Mouse (Mus musculus) gastrocnemius, adult 8-10 months (tissue): ENCODE measurements around the gene Plcb4. TPM values are rescaled to one million over a fixed set of nuclear protein-coding genes. Genes with fewer than 3 reads are reported as not detected.
"Not testable (repeated sequence)": the region's sequence is repeated elsewhere in the genome, so short reads cannot be mapped to it uniquely, and the experiment has no call there.

Source experiments
- DNase-seq, 2 experiments: peaks; one replicate each; pipeline ENCODE4 v3.0.0; 2022; ENCODE audit warnings: low spot score in 2 of 2
- total RNA-seq, 4 experiments: library from RNA; stranded (reverse); gene quantifications; 2 replicates each; pipeline ENCODE4 v1.2.4; 2022

Gene Plcb4
- total RNA-seq, 4 experiments from 2014 or later: 12.7 to 18.0 (median 15.4) TPM

- no peak for DNase-seq
Observed at GRCm38 (mm10) chr2:135939933-135940332, 281.1 kb downstream of the Plcb4 start.

DNA sequence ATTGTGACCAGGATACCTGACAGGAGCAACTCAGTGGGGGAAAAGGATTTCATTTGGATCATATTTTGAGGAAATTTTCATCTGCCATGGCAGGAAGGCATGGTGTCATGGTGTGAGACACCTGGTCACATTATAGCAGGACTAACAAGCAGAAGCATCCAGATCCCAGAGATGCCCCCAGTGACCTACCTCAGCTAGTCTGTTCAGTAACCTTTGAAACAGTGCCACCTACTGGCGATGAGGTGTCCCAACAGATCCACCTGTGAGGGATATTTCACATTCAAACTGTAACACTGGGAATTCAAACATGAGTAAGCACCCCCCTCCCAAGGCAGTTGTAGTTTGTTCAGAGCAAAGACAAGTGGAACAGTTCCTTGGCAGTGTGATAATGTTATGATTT is 289.0 kb downstream of the Plcb4 start:
- no peak for DNase-seq

GRCm38 (mm10) chr2:135954760-135955548 is 296.1 kb downstream of the Plcb4 start:
- no peak for DNase-seq

GRCm38 (mm10) chr2:135955796-135956195 is 297.0 kb downstream of the Plcb4 start:
- no peak for DNase-seq

GRCm38 (mm10) chr2:135957689-135958088 is 298.9 kb downstream of the Plcb4 start:
- peak; percentile 9 to 12 for DNase-seq

DNA sequence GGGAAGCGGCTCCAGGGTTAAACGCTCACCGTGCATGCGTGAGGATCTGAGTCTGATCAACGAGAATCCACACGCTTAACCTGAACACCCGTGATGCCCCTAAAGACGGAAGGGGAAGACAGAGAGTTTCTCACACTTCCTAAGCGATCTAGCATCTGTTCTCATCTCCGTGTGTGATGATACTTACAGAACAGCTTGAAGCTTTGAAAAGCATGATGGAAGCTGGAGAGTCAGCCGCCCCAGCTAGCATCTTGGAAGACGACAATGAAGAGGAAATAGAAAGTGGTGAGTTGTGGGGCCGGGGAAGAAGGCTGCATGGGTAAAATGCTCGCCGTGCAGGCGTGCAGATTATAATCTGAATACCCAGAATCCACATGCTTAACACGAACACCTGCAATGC is 299.6 kb downstream of the Plcb4 start:
- no peak for DNase-seq

DNA sequence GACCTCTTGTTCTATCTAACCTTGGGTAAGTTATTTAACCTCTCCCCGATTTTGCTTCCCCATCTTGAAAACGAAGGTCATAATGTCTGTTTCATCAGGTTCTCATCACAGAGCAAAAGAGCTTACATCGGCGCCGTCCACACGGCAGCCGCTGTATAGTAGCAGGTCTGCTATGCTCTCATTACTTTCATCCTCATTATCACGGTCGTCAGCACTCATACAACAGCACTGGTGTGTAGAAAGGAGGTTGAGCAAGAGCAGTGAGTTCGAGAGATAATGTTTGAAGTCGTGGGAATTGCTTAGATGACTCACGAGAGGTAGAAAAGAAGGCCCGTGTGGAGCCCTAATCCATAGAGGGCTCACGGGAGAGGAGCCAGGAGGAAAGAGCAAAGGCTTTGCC is 304.3 kb downstream of the Plcb4 start:
- no peak for DNase-seq

- DNase-seq: no peak
Observed at GRCm38 (mm10) chr2:135966871-135967557, 308.2 kb downstream of the Plcb4 start.

GRCm38 (mm10) chr2:135968159-135968558 is 309.3 kb downstream of the Plcb4 start:
- no peak for DNase-seq

- no peak for DNase-seq
Observed at GRCm38 (mm10) chr2:135970902-135971301, 312.1 kb downstream of the Plcb4 start.

GRCm38 (mm10) chr2:135975978-135976377 is 317.2 kb downstream of the Plcb4 start:
- DNase-seq: no peak

DNA sequence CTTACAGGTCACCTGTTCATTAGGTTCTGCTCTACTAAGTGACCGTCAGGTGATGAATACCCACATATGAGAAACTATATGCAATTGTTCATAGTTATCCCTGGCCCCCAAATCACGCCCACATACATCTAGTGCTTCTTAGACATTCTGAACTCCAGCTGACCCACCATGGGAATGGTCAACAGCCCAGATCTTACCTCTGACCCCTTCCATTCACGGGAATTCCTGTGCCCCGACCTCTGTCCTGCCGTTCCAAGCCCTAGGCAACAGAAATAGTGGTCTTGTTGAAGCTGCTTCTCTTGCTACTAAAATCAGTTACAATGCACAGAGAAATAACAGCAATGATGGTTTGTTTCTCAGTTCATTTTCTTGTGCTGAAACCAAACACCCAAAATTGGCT is 320.0 kb downstream of the Plcb4 start:
- no peak for DNase-seq

DNA sequence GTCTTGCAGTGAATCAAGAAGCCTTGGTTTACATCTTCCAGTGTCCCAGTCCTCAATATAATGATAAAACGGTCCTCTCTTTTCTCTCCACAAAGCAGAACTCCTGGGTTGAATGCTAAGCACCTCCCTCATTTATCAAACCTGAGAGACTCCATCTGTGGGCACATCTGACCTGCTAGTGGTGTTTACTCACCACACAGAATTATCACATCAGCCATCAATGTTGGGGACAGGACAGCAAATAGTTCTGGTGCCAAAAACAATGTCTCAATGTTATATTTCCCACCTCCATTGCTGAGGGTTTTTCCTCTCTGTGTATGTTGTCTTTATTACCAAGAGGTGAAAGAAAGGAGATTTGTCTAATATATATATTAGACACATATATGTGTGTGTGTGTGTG is 321.6 kb downstream of the Plcb4 start:
- DNase-seq: no peak

- no peak for DNase-seq
Observed at GRCm38 (mm10) chr2:135983972-135984371, 325.2 kb downstream of the Plcb4 start.

- DNase-seq: no peak
Observed at GRCm38 (mm10) chr2:135985536-135986265, 326.9 kb downstream of the Plcb4 start.

GRCm38 (mm10) chr2:135988475-135988874 is 329.7 kb downstream of the Plcb4 start:
- not testable (repeated sequence) for DNase-seq

DNA sequence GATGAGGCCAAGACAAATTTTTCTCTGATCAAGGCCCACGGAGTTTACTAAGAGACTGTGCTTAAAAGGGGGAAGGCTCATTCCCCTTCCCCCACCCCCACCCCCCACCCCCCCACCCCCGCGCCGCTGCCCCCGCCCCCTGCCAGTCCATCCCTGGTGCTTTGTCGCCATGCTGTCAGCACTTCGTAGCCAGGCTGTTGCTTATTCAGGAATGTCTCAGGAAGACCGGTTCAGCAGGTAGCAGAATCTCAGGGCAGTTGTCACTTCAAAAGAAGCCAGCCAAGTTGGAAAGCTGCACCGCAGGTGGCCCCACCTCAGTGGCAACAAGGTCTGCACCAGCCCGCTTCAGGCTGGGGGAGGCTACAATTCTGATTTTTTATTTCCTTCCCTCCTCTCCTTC is 331.9 kb downstream of the Plcb4 start:
- DNase-seq: not testable (repeated sequence)

DNA sequence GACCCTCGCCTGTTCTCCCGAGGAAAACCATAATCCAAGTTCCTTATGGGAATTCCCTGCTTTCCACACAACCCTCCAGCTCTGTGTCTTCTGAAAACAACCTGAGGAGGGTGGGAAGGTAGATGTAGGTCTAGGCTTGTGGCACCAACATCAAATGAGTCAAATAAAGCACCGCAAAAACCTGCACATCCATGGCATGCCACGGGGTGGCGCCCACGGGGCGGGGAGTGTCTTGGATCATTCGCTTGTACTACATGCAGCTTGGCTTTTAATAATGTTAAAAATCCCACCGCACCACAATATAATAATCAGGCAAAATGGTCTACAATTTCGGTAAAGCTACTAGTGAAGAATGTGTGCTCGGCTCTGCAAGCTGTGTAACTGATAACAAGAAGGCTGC is 334.5 kb downstream of the Plcb4 start:
- no peak for DNase-seq

GRCm38 (mm10) chr2:135995196-135995595 is 336.4 kb downstream of the Plcb4 start:
- no peak for DNase-seq

DNA sequence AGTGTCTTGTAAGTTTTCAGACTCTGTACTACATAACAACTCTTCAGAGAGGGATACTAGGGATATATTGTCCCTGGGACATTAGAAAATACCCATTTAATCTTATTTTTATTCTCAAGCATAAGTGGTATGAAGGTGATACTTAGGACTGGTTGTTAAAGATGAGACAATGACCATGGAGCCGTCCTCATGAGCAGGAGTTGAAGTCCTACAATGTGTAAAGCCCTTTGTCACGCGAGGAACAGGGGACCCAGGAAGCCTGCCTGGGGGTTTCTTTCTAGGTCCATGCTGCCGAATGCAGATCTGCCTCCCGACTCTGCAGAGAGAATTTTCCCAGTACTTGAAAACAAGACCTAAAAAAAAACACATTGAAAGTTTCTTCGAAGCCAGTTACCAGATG is 338.1 kb downstream of the Plcb4 start:
- no peak for DNase-seq

DNA sequence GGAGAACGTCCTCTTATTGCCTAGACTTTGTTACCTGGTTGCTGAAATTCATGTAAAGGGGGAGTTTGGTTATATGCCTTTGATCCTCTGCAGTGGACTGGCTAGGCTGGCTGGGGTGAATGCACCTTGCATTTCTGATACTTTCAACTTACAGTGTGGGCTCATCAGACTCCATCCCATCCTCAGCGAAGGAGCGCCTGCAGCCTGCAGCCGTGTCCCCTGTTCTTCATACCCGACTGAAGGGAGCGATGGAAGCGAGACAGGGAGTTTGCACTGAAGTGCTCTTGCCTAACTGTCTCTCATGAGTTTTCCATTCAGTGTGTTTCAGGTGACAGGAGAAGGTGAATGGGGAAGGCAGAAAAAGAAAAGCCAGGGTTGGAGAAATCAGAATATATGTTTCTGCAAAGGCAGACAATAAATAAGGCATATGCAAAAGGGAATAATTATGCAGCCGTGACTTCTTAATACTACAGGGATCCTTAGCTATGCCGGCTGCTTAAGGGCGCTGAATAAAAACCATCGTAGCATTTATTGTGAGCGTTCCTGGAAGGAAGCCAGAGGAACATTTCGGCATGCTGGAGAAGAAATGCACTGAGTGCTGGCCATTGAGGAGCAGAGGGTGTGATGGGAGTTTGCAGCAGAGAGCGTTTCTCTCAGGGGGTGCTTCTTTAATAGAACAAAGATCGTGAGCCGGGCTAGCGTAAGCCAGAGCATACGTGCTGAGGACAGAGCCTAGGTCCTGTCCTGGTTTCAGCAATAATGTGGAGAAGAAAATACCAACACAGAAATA is 338.7 kb downstream of the Plcb4 start:
- DNase-seq: no peak
